Mouse (Mus musculus) forebrain, embryonic 10.5 days (tissue): ENCODE results near the gene Tprn. TPM values are rescaled to one million over a fixed set of nuclear protein-coding genes. Genes with fewer than 3 reads are reported as not detected.

ENCODE experiments used
- DNase-seq: peaks from one replicate; pipeline ENCODE4 v3.0.0-alpha.2; 2017; ENCODE audit warnings: low spot score; ENCODE audit errors: extremely low spot score
- H3K27ac ChIP-seq: fragments of 300-500 bp; sonication (generic); 2 replicates; pipeline ENCODE4 v1.5.1; 2016; ENCODE audit warnings: mild to moderate bottlenecking
- H3K27me3 ChIP-seq: fragments of 300-500 bp; sonication (generic); 2 replicates; pipeline ENCODE4 v1.6.1; 2016; ENCODE audit warnings: mild to moderate bottlenecking; ENCODE audit not compliant: poor library complexity, severe bottlenecking
- H3K36me3 ChIP-seq: fragments of 300-500 bp; sonication (generic); replicated peaks from 2 replicates; pipeline ENCODE4 v1.6.1; 2016; ENCODE audit warnings: mild to moderate bottlenecking, moderate library complexity
- H3K4me1 ChIP-seq: fragments of 300-500 bp; sonication (generic); 2 replicates; pipeline ENCODE4 v1.6.1; 2016
- H3K4me3 ChIP-seq: fragments of 300-500 bp; sonication (generic); 2 replicates; pipeline ENCODE4 v1.5.1; 2016; ENCODE audit warnings: mild to moderate bottlenecking, moderate library complexity
- H3K9me3 ChIP-seq: fragments of 300-500 bp; sonication (generic); 2 replicates; pipeline ENCODE4 v1.6.1; 2016; ENCODE audit warnings: mild to moderate bottlenecking, moderate library complexity
- WGBS: fragments of 180-500 bp; shearing (Covaris S2); methylation state at CpG from one replicate; pipeline ENCODE4 v1.1.7; 2016; 5-methylcytosine and 5-hydroxymethylcytosine counted together
- polyA plus RNA-seq: library from polyadenylated mRNA; unstranded; fragments of >200 nt; fragmentation: Nextera tagmentation; extraction: Ambion mirVana; gene quantifications from 2 replicates; pipeline ENCODE4 v1.2.1, GENCODE M21; 2016

Gene Tprn
- polyA plus RNA-seq: 6.5 and 8.3 TPM in 2 replicates

GRCm38 (mm10) chr2:25262291-25262767, at the start of gene Tprn:
Gene Tprn, plus strand, starts transcription at chr2:25262618.
- Histone ChIP-seq H3K36me3 (no peaks in the 10 kb centered on the region; the same call in 1 of the 2 replicates), H3K27me3 (peaks cover 24% of the 10 kb centered on the region), H3K27ac (peak within 1 kb of the TSS; percentile 82), H3K4me1 (peaks cover 55% of the 10 kb centered on the region), H3K4me3 (peak within 1 kb of the TSS; percentile 83), H3K9me3 (no peaks in the 10 kb centered on the region)
- DNase-seq: peak; percentile 91
- WGBS: under 1% methylated on average over 39 of the region's 39 CpGs

GRCm38 (mm10) chr2:25213266-25213865, 49.1 kb upstream of the Tprn start:
- Histone ChIP-seq H3K9me3 (no peaks in the 10 kb centered on the region), H3K4me3 (peak overlapping the region; percentile 2; the same call in 1 of the 2 replicates), H3K27me3 (peaks cover 22% of the 10 kb centered on the region), H3K27ac (no peak overlapping the region), H3K36me3 (peaks cover 14% of the 10 kb centered on the region), H3K4me1 (peaks cover 26% of the 10 kb centered on the region)
- 67% methylated on average over 23 of the region's 23 CpGs for WGBS
- no peak for DNase-seq

DNA sequence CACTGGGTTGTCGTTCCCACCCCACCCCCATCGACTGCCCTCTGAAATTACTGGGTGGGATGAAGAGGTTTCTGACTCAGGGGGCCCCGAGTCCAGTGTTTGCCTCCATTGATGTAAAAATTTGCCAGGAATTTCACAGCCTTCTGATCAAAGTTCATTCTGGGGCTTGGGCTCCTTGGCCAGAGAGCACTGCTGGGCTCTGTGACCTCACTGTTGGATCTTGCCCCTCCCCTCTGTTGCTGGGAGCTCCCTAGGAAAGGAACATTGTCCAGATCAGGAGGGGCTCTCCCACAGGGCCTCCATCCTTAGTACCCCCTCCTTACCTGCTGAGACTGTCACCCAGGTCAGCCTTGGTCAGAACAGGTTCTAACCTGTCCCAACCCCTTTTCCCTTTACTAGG, 48.0 kb upstream of the Tprn start, which contains the start of gene Stpg3:
Gene Stpg3 (minus strand): TSS at position 194 of the 400 bp plus-strand sequence.
- WGBS: 80% methylated on average over 3 of the region's 3 CpGs
- no peak for DNase-seq
- Histone ChIP-seq H3K4me1 (peaks cover 26% of the 10 kb centered on the region), H3K27ac (no peak within 1 kb of the TSS), H3K36me3 (peaks cover 4% of the 10 kb centered on the region; the same call in 1 of the 2 replicates), H3K4me3 (peak within 1 kb of the TSS; percentile 2; the same call in 1 of the 2 replicates), H3K9me3 (no peaks in the 10 kb centered on the region), H3K27me3 (peaks cover 22% of the 10 kb centered on the region)

GRCm38 (mm10) chr2:25217666-25218065, 44.8 kb upstream of the Tprn start:
- Histone ChIP-seq H3K27ac (no peak overlapping the region), H3K4me1 (peaks cover 9% of the 10 kb centered on the region), H3K36me3 (peaks cover 15% of the 10 kb centered on the region), H3K9me3 (no peaks in the 10 kb centered on the region), H3K4me3 (no peak overlapping the region), H3K27me3 (peaks cover 16% of the 10 kb centered on the region; the same call in 1 of the 2 replicates)
- WGBS: 63% methylated on average over 2 of the region's 2 CpGs
- no peak for DNase-seq

DNA sequence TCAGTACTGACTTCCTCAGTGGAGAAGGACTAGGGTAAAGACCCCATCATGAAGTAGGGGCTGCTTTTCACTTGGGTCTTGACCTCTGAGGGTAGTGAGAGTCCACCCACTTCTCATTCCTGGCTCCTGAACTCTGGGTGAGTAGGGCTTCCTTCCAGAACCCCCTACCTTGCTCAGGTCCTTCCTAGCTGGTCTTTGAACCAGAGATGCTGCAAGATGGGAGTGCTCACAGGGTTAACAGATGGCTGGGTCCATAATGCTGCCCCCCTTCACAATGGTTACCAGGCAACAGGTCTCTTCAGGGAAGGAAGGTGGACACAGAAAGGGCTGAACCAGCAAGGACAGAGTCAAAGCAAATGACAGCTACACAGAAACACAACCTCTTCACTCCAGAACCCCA, 44.0 kb upstream of the Tprn start, which contains the start of gene Fam166a:
Gene Fam166a (plus strand): TSS at position 301 of the 400 bp plus-strand sequence.
- Histone ChIP-seq H3K27ac (no peak within 1 kb of the TSS), H3K27me3 (peaks cover 9% of the 10 kb centered on the region; the same call in 1 of the 2 replicates), H3K36me3 (peaks cover 23% of the 10 kb centered on the region), H3K9me3 (no peaks in the 10 kb centered on the region), H3K4me1 (peaks cover 15% of the 10 kb centered on the region), H3K4me3 (no peak within 1 kb of the TSS)
- no peak for DNase-seq

- no peaks in the 10 kb centered on the region for H3K9me3 ChIP-seq
- peaks cover 29% of the 10 kb centered on the region for H3K4me1 ChIP-seq
- DNase-seq: no peak
- H3K27me3 ChIP-seq: no peaks in the 10 kb centered on the region
- 73% methylated on average over 5 of the region's 5 CpGs for WGBS
- H3K27ac ChIP-seq: no peak overlapping the region
- H3K4me3 ChIP-seq: no peak overlapping the region
- peaks cover 27% of the 10 kb centered on the region for H3K36me3 ChIP-seq
Observed at GRCm38 (mm10) chr2:25221331-25221772, 41.1 kb upstream of the Tprn start.

- Histone ChIP-seq H3K4me1 (peaks cover 37% of the 10 kb centered on the region), H3K27ac (peak overlapping the region; percentile 97), H3K36me3 (peaks cover 27% of the 10 kb centered on the region), H3K4me3 (peak overlapping the region; percentile 87), H3K9me3 (no peaks in the 10 kb centered on the region), H3K27me3 (no peaks in the 10 kb centered on the region)
- 3% methylated on average over 51 of the region's 53 CpGs for WGBS
- DNase-seq: peak; percentile 35
Observed at GRCm38 (mm10) chr2:25223681-25224491, 38.5 kb upstream of the Tprn start.

- Histone ChIP-seq H3K4me3 (peak within 1 kb of the TSS; percentile 87), H3K27me3 (no peaks in the 10 kb centered on the region), H3K4me1 (peaks cover 40% of the 10 kb centered on the region), H3K9me3 (no peaks in the 10 kb centered on the region), H3K27ac (peak within 1 kb of the TSS; percentile 97), H3K36me3 (peaks cover 27% of the 10 kb centered on the region)
- DNase-seq: no peak
- under 1% methylated on average over 17 of the region's 17 CpGs for WGBS
Observed at GRCm38 (mm10) chr2:25224492-25224765, 38.0 kb upstream of the Tprn start, which contains the start of gene Tubb4b. Gene Tubb4b, minus strand, starts transcription at chr2:25224702.

- Histone ChIP-seq H3K4me1 (peaks cover 40% of the 10 kb centered on the region), H3K27me3 (0 out of 2 replicates have a peak, but pooled peaks cover under 1% of the 10 kb centered on the region)
- WGBS: 2% methylated on average over 41 of the region's 41 CpGs
Observed at GRCm38 (mm10) chr2:25224766-25225752, 37.4 kb upstream of the Tprn start.

GRCm38 (mm10) chr2:25225811-25226379, 36.5 kb upstream of the Tprn start:
- no peaks in the 10 kb centered on the region for H3K9me3 ChIP-seq
- peaks cover 40% of the 10 kb centered on the region for H3K4me1 ChIP-seq
- H3K27me3 ChIP-seq: peaks cover 8% of the 10 kb centered on the region
- peaks cover 27% of the 10 kb centered on the region for H3K36me3 ChIP-seq
- H3K27ac ChIP-seq: peak overlapping the region; percentile 97
- DNase-seq: no peak
- 81% methylated on average over 8 of the region's 8 CpGs for WGBS
- H3K4me3 ChIP-seq: peak overlapping the region; percentile 87

More at GRCm38 (mm10) chr2:25224766-25225752, 37.4 kb upstream of the Tprn start:
- Histone ChIP-seq H3K36me3 (peaks cover 27% of the 10 kb centered on the region), H3K4me3 (peak overlapping the region; percentile 87), H3K27ac (peak overlapping the region; percentile 97), H3K9me3 (no peaks in the 10 kb centered on the region)
- DNase-seq: peak; percentile 98

GRCm38 (mm10) chr2:25226864-25227263, 35.6 kb upstream of the Tprn start:
- Histone ChIP-seq H3K4me1 (peaks cover 38% of the 10 kb centered on the region), H3K36me3 (peaks cover 18% of the 10 kb centered on the region), H3K4me3 (no peak overlapping the region), H3K27ac (peak overlapping the region; percentile 32; the same call in 1 of the 2 replicates), H3K9me3 (no peaks in the 10 kb centered on the region), H3K27me3 (peaks cover 14% of the 10 kb centered on the region)
- no peak for DNase-seq
- WGBS: 86% methylated on average over 5 of the region's 5 CpGs
